8 mouse cellular contexts compared by ENCODE assay signal in genomic region chr7:25599663-25600062, GRCm38 (mm10). TPM values are rescaled to one million over a fixed set of nuclear protein-coding genes. Genes with fewer than 3 reads are reported as not detected.
DNase-seq lines count a peak whose midpoint lies in the region; ATAC-seq and TF ChIP-seq lines count a peak whose summit lies in the region.
"Had no signal": no experiment of that assay in that cellular context is flagged by ENCODE, and none has a peak within 500 bp of the region (broad histone marks: within the 10 kb centered on the region; RNA-seq: fewer than 3 reads in every experiment).

No protein-coding gene starts in this region.

- no peak overlapping the region for H3K4me2 ChIP-seq in hindbrain, embryonic 14.5 days (replicated peaks)
- H3K4me2 ChIP-seq: limb, embryonic 15.5 days had no signal

- 0 out of 4 replicates have a peak, but pooled peaks cover 0 to under 1% of the 10 kb centered on the region in 2 experiments for H3K4me1 ChIP-seq in MEL (ENCODE audit: control insufficient read depth in 1 of 2, insufficient read depth in 2 of 2, low read length in 2 of 2)
- H3K4me1 ChIP-seq in hindbrain, embryonic 14.5 days (replicated peaks; ENCODE audit: control insufficient read depth, insufficient read depth, low read length), result no peaks in the 10 kb centered on the region
- H3K4me1 ChIP-seq: limb, embryonic 15.5 days had no signal

- WGBS in hindbrain, embryonic 14.5 days, result 15% methylated on average over 10 of the region's 10 CpGs

- no peaks in the 10 kb centered on the region for H3K9me3 ChIP-seq in MEL (replicated peaks; ENCODE audit: insufficient read depth, low read length)
- H3K9me3 ChIP-seq in hindbrain, embryonic 14.5 days (ENCODE audit: control insufficient read depth, low read length), result no peaks in the 10 kb centered on the region
- H3K9me3 ChIP-seq: limb, embryonic 15.5 days had no signal

- ATAC-seq in erythroblast, adult 5-6 weeks (replicated peaks; ENCODE audit: low FRiP score, poor library complexity, severe bottlenecking), result peak; percentile 72; the same call in 1 of the 2 replicates
- ATAC-seq in hindbrain, embryonic 14.5 days (ENCODE audit: low FRiP score), result peak; percentile 43; the same call in 1 of the 2 replicates

- peak; percentile 53 to 92 (median 91) for TF ChIP-seq CTCF in MEL (IDR thresholded peaks at IDR 0.05 in 2 of 3, conservative IDR thresholded peaks at IDR 0.05 in 1 of 3; ENCODE audit: control insufficient read depth in 1 of 3, insufficient read depth in 1 of 3, low read depth in 2 of 3, low read length in 3 of 3, poor library complexity in 1 of 3, severe bottlenecking in 1 of 3)

- TF ChIP-seq POLR2A in MEL (IDR thresholded peaks at IDR 0.05; ENCODE audit: control insufficient read depth in 1 of 2, insufficient read depth in 1 of 2, low read depth in 1 of 2, low read length in 2 of 2, poor library complexity in 1 of 2), result no peak

- TF ChIP-seq EP300 in MEL (IDR thresholded peaks at IDR 0.05; ENCODE audit: low read depth in 1 of 2, low read length in 2 of 2), result no peak

- H3K27me3 ChIP-seq in MEL (ENCODE audit: control insufficient read depth in 1 of 2, insufficient read depth in 2 of 2, low read length in 2 of 2), result peaks cover 0 to 2% of the 10 kb centered on the region in 2 experiments; a peak in 1 of 4 replicates
- H3K27me3 ChIP-seq in hindbrain, embryonic 14.5 days (ENCODE audit: control insufficient read depth, insufficient read depth, low read length), result no peaks in the 10 kb centered on the region
- H3K27me3 ChIP-seq: limb, embryonic 15.5 days had no signal

- peak; percentile 91 for TF ChIP-seq RAD21 in MEL (IDR thresholded peaks at IDR 0.05; ENCODE audit: low read depth, low read length)

- no peak overlapping the region for H3K4me3 ChIP-seq in MEL (ENCODE audit: control insufficient read depth in 1 of 2, insufficient read depth in 1 of 2, low read depth in 2 of 2, low read length in 2 of 2)
- no peak overlapping the region for H3K4me3 ChIP-seq in hindbrain, embryonic 14.5 days (replicated peaks; ENCODE audit: low read length)
- H3K4me3 ChIP-seq: limb, embryonic 15.5 days had no signal

- H3K9ac ChIP-seq in MEL (ENCODE audit: control insufficient read depth, low read depth, low read length, poor library complexity, severe bottlenecking), result no peak overlapping the region
- H3K9ac ChIP-seq in hindbrain, embryonic 14.5 days, result no peak overlapping the region
- H3K9ac ChIP-seq: limb, embryonic 15.5 days had no signal

- H3K36me3 ChIP-seq in MEL (ENCODE audit: control insufficient read depth in 1 of 2, insufficient read depth in 2 of 2, low read length in 2 of 2), result no peaks in the 10 kb centered on the region
- H3K36me3 ChIP-seq in hindbrain, embryonic 14.5 days (replicated peaks; ENCODE audit: control insufficient read depth, insufficient read depth), result no peaks in the 10 kb centered on the region
- H3K36me3 ChIP-seq: limb, embryonic 15.5 days had no signal

- DNase-seq in MEL (ENCODE audit: low read depth, low spot score), result peak; percentile 75
- DNase-seq in adrenal gland, postnatal 36 days, result peak; percentile 57 to 66
- DNase-seq in hindbrain, embryonic 14.5 days (ENCODE audit: low spot score), result peak; percentile 92
- DNase-seq in layer of hippocampus, postnatal 14 days (ENCODE audit: low spot score in 2 of 2), result peak; percentile 79 to 82
- DNase-seq in lung, postnatal 4 days, result peak; percentile 42 to 76
- DNase-seq in right cerebral cortex, postnatal 25 days, result peak; percentile 67

- H3K79me2 ChIP-seq in MEL (ENCODE audit: control insufficient read depth, insufficient read depth, low read length, poor library complexity), result no peaks in the 10 kb centered on the region

- no peak overlapping the region for H3K27ac ChIP-seq in MEL (ENCODE audit: control insufficient read depth, low read depth, low read length)
- H3K27ac ChIP-seq in hindbrain, embryonic 14.5 days, result no peak overlapping the region
- H3K27ac ChIP-seq: limb, embryonic 15.5 days had no signal

TF ChIP-seq in MEL, 35 proteins besides CTCF, POLR2A, EP300 and RAD21:
- TF ChIP-seq SMC3 (IDR thresholded peaks at IDR 0.05; ENCODE audit: low read depth, low read length) (peak; percentile 85), ZC3H11A (IDR thresholded peaks at IDR 0.05; ENCODE audit: low read depth, low read length) (peak; percentile 84), ZKSCAN1 (IDR thresholded peaks at IDR 0.05; ENCODE audit: low read depth, low read length) (no peak), ZMIZ1 (IDR thresholded peaks at IDR 0.05; ENCODE audit: low read depth, low read length) (no peak), BHLHE40 (IDR thresholded peaks at IDR 0.05; ENCODE audit: borderline replicate concordance, low read depth, low read length) (no peak), USF2 (IDR thresholded peaks at IDR 0.05; ENCODE audit: borderline replicate concordance in 1 of 2, insufficient read depth in 1 of 2, low read depth in 1 of 2, low read length in 2 of 2) (no peak), UBTF (IDR thresholded peaks at IDR 0.05; ENCODE audit: borderline replicate concordance, insufficient read depth, low read depth, low read length) (no peak)
TF ChIP-seq in MEL: peak in this region for 2.

RNA-seq across cellular contexts. Expression of gene Erich4, which starts 16.0 kb away (rescaled TPM):
- total RNA-seq in MEL (2012; rRNA removed), result not detected in 2 replicates
- polyA plus RNA-seq in MEL (2012; ENCODE audit: insufficient read depth in 1 of 2, insufficient read length in 2 of 2, low read depth in 1 of 2, low replicate concordance in 2 of 2, missing spikeins in 1 of 2), result not detected
- total RNA-seq in adrenal gland, postnatal 36 days (2021), result not detected
- not detected in 2 replicates for total RNA-seq in erythroblast, adult 5-6 weeks (2015; ENCODE audit: low replicate concordance)
- not detected in 2 replicates for total RNA-seq in erythroblast, adult 5-6 weeks (2017; ENCODE audit: low replicate concordance)
- polyA plus RNA-seq in hindbrain, embryonic 14.5 days (2014; fragmentation: Nextera tagmentation; extraction: Ambion mirVana), result not detected in 2 replicates
- under 1 TPM in 1 of 2 experiments, not detected in 1; 0.57 TPM for total RNA-seq in layer of hippocampus, postnatal 14 days (2021)
- polyA plus RNA-seq: limb, embryonic 15.5 days had no signal

RNA-seq across cellular contexts. Expression of gene Dmac2, which starts 19.6 kb away (rescaled TPM):
- total RNA-seq in MEL (2012; rRNA removed), result 12.4 and 14.8 TPM in 2 replicates
- polyA plus RNA-seq in MEL (2012; ENCODE audit: insufficient read depth in 1 of 2, insufficient read length in 2 of 2, low read depth in 1 of 2, low replicate concordance in 2 of 2, missing spikeins in 1 of 2), result 10 to 100 TPM in 1 of 2 experiments, not detected in 1; 32.8 TPM
- 10 to 100 TPM; 22.1 to 25.3 TPM for total RNA-seq in adrenal gland, postnatal 36 days (2021)
- 4.6 and 7.3 TPM in 2 replicates for total RNA-seq in erythroblast, adult 5-6 weeks (2015; ENCODE audit: low replicate concordance)
- 2.5 and 4.1 TPM in 2 replicates for total RNA-seq in erythroblast, adult 5-6 weeks (2017; ENCODE audit: low replicate concordance)
- polyA plus RNA-seq in hindbrain, embryonic 14.5 days (2014; fragmentation: Nextera tagmentation; extraction: Ambion mirVana), result 43.3 and 43.8 TPM in 2 replicates
- 10 to 100 TPM; 37.3 to 39.2 TPM for total RNA-seq in layer of hippocampus, postnatal 14 days (2021)

RNA-seq across cellular contexts. Expression of gene B3gnt8, which starts 26.8 kb away (rescaled TPM):
- 0.46 TPM in 2 replicates for total RNA-seq in MEL (2012; rRNA removed)
- polyA plus RNA-seq in MEL (2012; ENCODE audit: insufficient read depth in 1 of 2, insufficient read length in 2 of 2, low read depth in 1 of 2, low replicate concordance in 2 of 2, missing spikeins in 1 of 2), result 1 to 10 TPM in 1 of 2 experiments, not detected in 1; 1.6 TPM
- total RNA-seq in adrenal gland, postnatal 36 days (2021), result 1 to 10 TPM; 1.8 to 2.0 TPM
- total RNA-seq in erythroblast, adult 5-6 weeks (2015; ENCODE audit: low replicate concordance), result 1.9 and 2.5 TPM in 2 replicates
- 0.98 and 5.8 TPM in 2 replicates for total RNA-seq in erythroblast, adult 5-6 weeks (2017; ENCODE audit: low replicate concordance)
- 0.27 and 0.43 TPM in 2 replicates for polyA plus RNA-seq in hindbrain, embryonic 14.5 days (2014; fragmentation: Nextera tagmentation; extraction: Ambion mirVana)
- 1 to 10 TPM; 1.9 to 2.0 TPM for total RNA-seq in layer of hippocampus, postnatal 14 days (2021)

RNA-seq across cellular contexts. Expression of gene Bckdha, which starts 59.1 kb away (rescaled TPM):
- 21.4 and 27.0 TPM in 2 replicates for total RNA-seq in MEL (2012; rRNA removed)
- 10 to 100 TPM in 1 of 2 experiments, not detected in 1; 33.1 TPM for polyA plus RNA-seq in MEL (2012; ENCODE audit: insufficient read depth in 1 of 2, insufficient read length in 2 of 2, low read depth in 1 of 2, low replicate concordance in 2 of 2, missing spikeins in 1 of 2)
- 100 to 1,000 TPM; 176 to 245 TPM for total RNA-seq in adrenal gland, postnatal 36 days (2021)
- total RNA-seq in erythroblast, adult 5-6 weeks (2015; ENCODE audit: low replicate concordance), result 2.5 and 17.9 TPM in 2 replicates
- total RNA-seq in erythroblast, adult 5-6 weeks (2017; ENCODE audit: low replicate concordance), result 4.3 and 5.2 TPM in 2 replicates
- 33.0 and 37.3 TPM in 2 replicates for polyA plus RNA-seq in hindbrain, embryonic 14.5 days (2014; fragmentation: Nextera tagmentation; extraction: Ambion mirVana)
- total RNA-seq in layer of hippocampus, postnatal 14 days (2021), result 10 to 100 TPM; 38.3 to 42.6 TPM

RNA-seq across cellular contexts. Expression of gene Exosc5, which starts 59.3 kb away (rescaled TPM):
- 106 and 109 TPM in 2 replicates for total RNA-seq in MEL (2012; rRNA removed)
- polyA plus RNA-seq in MEL (2012; ENCODE audit: insufficient read depth in 1 of 2, insufficient read length in 2 of 2, low read depth in 1 of 2, low replicate concordance in 2 of 2, missing spikeins in 1 of 2), result 100 to 1,000 TPM in 1 of 2 experiments, not detected in 1; 134 TPM
- total RNA-seq in adrenal gland, postnatal 36 days (2021), result 10 to 100 TPM; 39.6 to 54.0 TPM
- total RNA-seq in erythroblast, adult 5-6 weeks (2015; ENCODE audit: low replicate concordance), result 5.4 and 13.8 TPM in 2 replicates
- total RNA-seq in erythroblast, adult 5-6 weeks (2017; ENCODE audit: low replicate concordance), result 3.6 and 10.1 TPM in 2 replicates
- polyA plus RNA-seq in hindbrain, embryonic 14.5 days (2014; fragmentation: Nextera tagmentation; extraction: Ambion mirVana), result 31.5 and 39.7 TPM in 2 replicates
- total RNA-seq in layer of hippocampus, postnatal 14 days (2021), result 10 to 100 TPM; 29.3 to 29.8 TPM
